Mouse (Mus musculus) embryonic facial prominence, embryonic 13.5 days (tissue): ENCODE data around the gene Zfp846. TPM values are rescaled to one million over a fixed set of nuclear protein-coding genes. Genes with fewer than 3 reads are reported as not detected.

Experiments
- polyA plus RNA-seq: library from polyadenylated mRNA; unstranded; fragments of >200 nt; fragmentation: Nextera tagmentation; extraction: Ambion mirVana; gene quantifications from 2 replicates; pipeline ENCODE4 v1.2.1, GENCODE M21; 2015

Zfp846 gene
- polyA plus RNA-seq, 1 experiment from 2014 or later: 27.1 TPM

Other genes with a start within 250 kb of the Zfp846 start
- not detected in 2 replicates for gene Olfr18, start 245.2 kb upstream of the Zfp846 start, polyA plus RNA-seq
- 33.3 and 37.6 TPM in 2 replicates for gene Zfp560, start 196.1 kb upstream of the Zfp846 start, polyA plus RNA-seq
- 18.2 and 18.7 TPM in 2 replicates for gene Zfp26, start 121.1 kb upstream of the Zfp846 start, polyA plus RNA-seq
- 23.5 and 23.9 TPM in 2 replicates for gene Zfp426, start 88.5 kb upstream of the Zfp846 start, polyA plus RNA-seq
- gene Zfp266, start 59.9 kb upstream of the Zfp846 start, polyA plus RNA-seq: 148 and 158 TPM in 2 replicates
- gene Ubl5, start 61.6 kb downstream of the Zfp846 start, polyA plus RNA-seq: 394 and 448 TPM in 2 replicates
- gene Fbxl12, start 63.5 kb downstream of the Zfp846 start, polyA plus RNA-seq: 15.5 and 17.7 TPM in 2 replicates
- gene Pin1, start 70.8 kb downstream of the Zfp846 start, polyA plus RNA-seq: 48.3 and 52.3 TPM in 2 replicates
- 15.9 and 16.3 TPM in 2 replicates for gene Olfm2, start 165.1 kb downstream of the Zfp846 start, polyA plus RNA-seq
- gene Col5a3, start 233.8 kb downstream of the Zfp846 start, polyA plus RNA-seq: 0.72 and 0.80 TPM in 2 replicates
- not detected in 2 replicates for gene Rdh8, start 237.2 kb downstream of the Zfp846 start, polyA plus RNA-seq